Mouse (Mus musculus): ENCODE data around the gene Srsf11. TPM values are rescaled to one million over a fixed set of nuclear protein-coding genes. Genes with fewer than 3 reads are reported as not detected.
A peak's percentile ranks its signal among the peaks of the same experiment; 100 is the strongest.

Gene Srsf11
- total and polyA plus RNA-seq, 3 experiments = 205 to 725 (median 288) TPM

- Histone ChIP-seq H3K9ac (ENCODE audit: insufficient read depth, low read depth) (no peak overlapping the region), H3K4me1 (ENCODE audit: control insufficient read depth in 1 of 2, insufficient read depth in 2 of 2) (no peaks in the 10 kb centered on the region), H3K4me2 (ENCODE audit: insufficient read depth, low read depth, poor library complexity, severe bottlenecking) (no peak overlapping the region), H3K4me3 (replicated peaks in 1 of 3; ENCODE audit: low read depth in 2 of 3, low read length in 2 of 3, poor library complexity in 1 of 3) (no peak overlapping the region), H3K27me3 (replicated peaks) (no peaks in the 10 kb centered on the region), H3K79me2 (replicated peaks; ENCODE audit: control insufficient read depth, extremely low read depth, insufficient read depth, poor library complexity, severe bottlenecking) (peaks cover 2% of the 10 kb centered on the region; the same call in 1 of the 2 replicates), H3K9me3 (replicated peaks; ENCODE audit: low read length) (no peaks in the 10 kb centered on the region), H3K36me3 (replicated peaks in 1 of 2; ENCODE audit: control insufficient read depth in 1 of 2, insufficient read depth in 1 of 2, low read length in 1 of 2) (peaks cover 49 to 83% of the 10 kb centered on the region in 2 experiments), H3K27ac (ENCODE audit: insufficient read depth, low read depth) (no peak overlapping the region)
- peak; percentile 42; the same call in 1 of the 2 replicates for TF ChIP-seq POLR2A (IDR thresholded peaks at IDR 0.05; ENCODE audit: low read depth, low read length)
- no peak for TF ChIP-seq CTCF (conservative IDR thresholded peaks at IDR 0.05 in 1 of 2, IDR thresholded peaks at IDR 0.05 in 1 of 2; ENCODE audit: low read depth in 2 of 2, low read length in 2 of 2)
- no peak for TF ChIP-seq MEF2A (IDR thresholded peaks at IDR 0.05; ENCODE audit: borderline replicate concordance, low read depth, low read length)
- TF ChIP-seq IRF4 (IDR thresholded peaks at IDR 0.05; ENCODE audit: low read depth, low read length) = no peak
- TF ChIP-seq USF2 (conservative IDR thresholded peaks at IDR 0.05; ENCODE audit: low read depth, low read length) = no peak
- peak; percentile 31 for DNase-seq (ENCODE audit: extremely low read depth)
- in situ Hi-C loops (cut with MboI; ENCODE audit: low pct_ligation_motif_present, low pct_unique_long_range_greater_than_20kb, low sequenced_read_pairs) = loop anchor here (25.0 kb wide), 1 partner anchor 473 kb away; the partner anchor contains the start of gene Zranb2
- dilution Hi-C loops (cut with MboI; ENCODE audit: extremely low pct_ligation_motif_present, extremely low pct_unique_long_range_greater_than_20kb, low sequenced_read_pairs) = no loop called here
Observed at GRCm38 (mm10) chr3:158009762-158010320, 26.6 kb downstream of the Srsf11 start.

- no peak overlapping the region for H3K27ac ChIP-seq (ENCODE audit: insufficient read depth, low read depth)
- no peaks in the 10 kb centered on the region for H3K4me1 ChIP-seq (ENCODE audit: control insufficient read depth in 1 of 2, insufficient read depth in 2 of 2)
- H3K4me2 ChIP-seq (ENCODE audit: insufficient read depth, low read depth, poor library complexity, severe bottlenecking) = no peak overlapping the region
- H3K27me3 ChIP-seq (replicated peaks) = no peaks in the 10 kb centered on the region
- H3K4me3 ChIP-seq (replicated peaks in 1 of 3; ENCODE audit: low read depth in 2 of 3, low read length in 2 of 3, poor library complexity in 1 of 3) = no peak overlapping the region
- in situ Hi-C loops (cut with MboI; ENCODE audit: low pct_ligation_motif_present, low pct_unique_long_range_greater_than_20kb, low sequenced_read_pairs) = loop anchor here (25.0 kb wide), 1 partner anchor 471 kb away; the partner anchor contains the start of gene Zranb2
- peaks cover 2% of the 10 kb centered on the region; the same call in 1 of the 2 replicates for H3K79me2 ChIP-seq (replicated peaks; ENCODE audit: control insufficient read depth, extremely low read depth, insufficient read depth, poor library complexity, severe bottlenecking)
- DNase-seq (ENCODE audit: extremely low read depth) = no peak
- peaks cover 48 to 85% of the 10 kb centered on the region in 2 experiments for H3K36me3 ChIP-seq (replicated peaks in 1 of 2; ENCODE audit: control insufficient read depth in 1 of 2, insufficient read depth in 1 of 2, low read length in 1 of 2)
- no peaks in the 10 kb centered on the region for H3K9me3 ChIP-seq (replicated peaks; ENCODE audit: low read length)
- dilution Hi-C loops (cut with MboI; ENCODE audit: extremely low pct_ligation_motif_present, extremely low pct_unique_long_range_greater_than_20kb, low sequenced_read_pairs) = no loop called here
- H3K9ac ChIP-seq (ENCODE audit: insufficient read depth, low read depth) = no peak overlapping the region
- TF ChIP-seq CHD2 (IDR thresholded peaks at IDR 0.05; ENCODE audit: low read length) (peak; percentile 24; the same call in 1 of the 2 replicates), HCFC1 (IDR thresholded peaks at IDR 0.05; ENCODE audit: low read depth, low read length) (no peak), PAX5 (IDR thresholded peaks at IDR 0.05; ENCODE audit: low read length) (no peak), POLR2AphosphoS2 (IDR thresholded peaks at IDR 0.05; ENCODE audit: low read depth, low read length) (peak; percentile 23; the same call in 1 of the 2 replicates), GABPA (IDR thresholded peaks at IDR 0.05; ENCODE audit: insufficient replicate concordance, low read depth, low read length) (no peak), SIN3A (IDR thresholded peaks at IDR 0.05; ENCODE audit: low read length) (no peak), ZMIZ1 (IDR thresholded peaks at IDR 0.05; ENCODE audit: low read depth, low read length) (no peak), JUN (IDR thresholded peaks at IDR 0.05; ENCODE audit: insufficient read depth, low read depth, low read length) (no peak)
Observed at GRCm38 (mm10) chr3:158008647-158009046, 27.8 kb downstream of the Srsf11 start.

All from CH12.LX (cell line).